9 mouse cellular contexts compared by ENCODE assay signal in the genomic region with DNA sequence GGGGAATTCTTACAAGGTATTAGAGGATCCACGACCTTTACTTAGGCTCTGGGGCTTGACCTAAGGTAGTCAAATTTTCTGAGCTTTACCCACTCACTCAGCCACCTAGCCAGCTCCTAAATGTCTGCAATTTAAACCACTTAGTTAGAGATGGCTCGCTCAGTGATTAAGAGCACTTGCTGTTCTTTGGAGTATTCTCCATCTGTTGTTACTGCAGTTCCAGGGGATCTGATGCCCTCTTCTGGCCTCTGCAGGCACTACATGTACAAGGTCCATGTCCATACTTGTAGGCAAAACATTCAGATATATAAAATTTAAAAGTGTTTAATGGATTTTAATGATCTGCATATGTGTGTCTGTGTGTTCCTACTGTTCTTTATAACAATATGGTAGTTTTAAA. TPM values are rescaled to one million over a fixed set of nuclear protein-coding genes. Genes with fewer than 3 reads are reported as not detected.
A peak's percentile ranks its signal among the peaks of the same experiment; 100 is the strongest.
DNase-seq lines count a peak whose midpoint lies in the region; TF ChIP-seq lines count a peak whose summit lies in the region.
"Had no signal": no experiment of that assay in that cellular context is flagged by ENCODE, and none has a peak within 500 bp of the region (broad histone marks: within the 10 kb centered on the region; RNA-seq: fewer than 3 reads in every experiment).

No protein-coding gene starts in this region.

- no peak for TF ChIP-seq CTCF in ES-Bruce4 (IDR thresholded peaks at IDR 0.05; ENCODE audit: low read depth, low read length)

- TF ChIP-seq POLR2A in ES-Bruce4 (IDR thresholded peaks at IDR 0.05; ENCODE audit: insufficient read depth, low read length), result no peak

- peak overlapping the region; percentile 39; the same call in 1 of the 2 replicates for H3K27ac ChIP-seq in ES-Bruce4 (ENCODE audit: insufficient read depth, low read length)

- H3K4me3 ChIP-seq in ES-Bruce4 (ENCODE audit: low read depth, low read length), result no peak overlapping the region

- TF ChIP-seq EP300 in ES-Bruce4 (IDR thresholded peaks at IDR 0.05; ENCODE audit: insufficient read depth, low read depth, low read length), result no peak

- peaks cover 20% of the 10 kb centered on the region for H3K9me3 ChIP-seq in ES-Bruce4 (replicated peaks; ENCODE audit: control insufficient read depth, insufficient read depth, low read length, poor library complexity, severe bottlenecking)

- no peaks in the 10 kb centered on the region for H3K27me3 ChIP-seq in ES-Bruce4 (ENCODE audit: control insufficient read depth, insufficient read depth, low read length, poor library complexity, severe bottlenecking)

- peaks cover 2% of the 10 kb centered on the region for H3K4me1 ChIP-seq in ES-Bruce4 (ENCODE audit: control insufficient read depth, insufficient read depth, low read length)

- peak; percentile 73 for DNase-seq in adrenal gland, adult 2 months
- DNase-seq in embryo, embryonic 11 days, result peak; percentile 45
- DNase-seq in heart, postnatal 4 days, result peak; percentile 81
- peak; percentile 79 for DNase-seq in layer of hippocampus, adult 9-10 months (ENCODE audit: low spot score)
- DNase-seq in lung, postnatal 14 days, result peak; percentile 82
- peak; percentile 77 to 84 for DNase-seq in right cerebral cortex, postnatal 10 days (ENCODE audit: low spot score in 2 of 2)
- peak; percentile 53 to 74 for DNase-seq in urinary bladder, postnatal 4 days (ENCODE audit: low spot score in 2 of 2)

- no peaks in the 10 kb centered on the region for H3K36me3 ChIP-seq in ES-Bruce4 (ENCODE audit: control insufficient read depth, insufficient read depth, low read length, poor library complexity, severe bottlenecking)

- no peak overlapping the region for H3K9ac ChIP-seq in ES-Bruce4 (ENCODE audit: low read depth, poor library complexity, severe bottlenecking)

RNA-seq across cellular contexts. Expression of gene Alyref2, which starts 24.3 kb away (rescaled TPM):
- polyA plus RNA-seq in ES-Bruce4 (2011; ENCODE audit: insufficient read depth, insufficient read length, low read depth, missing spikeins), result 4.7 and 5.2 TPM in 2 replicates
- 1 to 10 TPM; 3.6 to 8.3 TPM for total RNA-seq in adrenal gland, adult 2 months (2021)
- 2.5 and 4.1 TPM in 2 replicates for polyA plus RNA-seq in adrenal gland, adult 2 months (2012; rRNA removed)
- total RNA-seq in heart, postnatal 4 days (2021), result 1 to 10 TPM; 4.3 to 4.9 TPM

RNA-seq across cellular contexts. Expression of gene F11r, which starts 41.6 kb away (rescaled TPM):
- 123 and 146 TPM in 2 replicates for polyA plus RNA-seq in ES-Bruce4 (2011; ENCODE audit: insufficient read depth, insufficient read length, low read depth, missing spikeins)
- 10 to 100 TPM; 29.7 to 45.8 TPM for total RNA-seq in adrenal gland, adult 2 months (2021)
- 23.5 and 25.1 TPM in 2 replicates for polyA plus RNA-seq in adrenal gland, adult 2 months (2012; rRNA removed)
- total RNA-seq in heart, postnatal 4 days (2021), result 10 to 100 TPM; 57.1 to 58.1 TPM

RNA-seq across cellular contexts. Expression of gene Itln1, which starts 56.1 kb away (rescaled TPM):
- polyA plus RNA-seq in ES-Bruce4 (2011; ENCODE audit: insufficient read depth, insufficient read length, low read depth, missing spikeins), result not detected in 2 replicates
- not detected for total RNA-seq in adrenal gland, adult 2 months (2021)
- not detected in 2 replicates for polyA plus RNA-seq in adrenal gland, adult 2 months (2012; rRNA removed)
- not detected for total RNA-seq in heart, postnatal 4 days (2021)
- polyA plus RNA-seq: stomach, embryonic 14.5 days had no signal
